Mouse (Mus musculus) neutrophil, adult 5-6 weeks (primary cell): ENCODE results near the gene Zfand2a. TPM values are rescaled to one million over a fixed set of nuclear protein-coding genes. Genes with fewer than 3 reads are reported as not detected.

Experiments used
- ATAC-seq: fragments of 151-379, 151-347 bp; 2 replicates; pipeline ENCODE4 v1.8.0; 2017; ENCODE audit warnings: mild to moderate bottlenecking, moderate TSS enrichment; ENCODE audit not compliant: insufficient number of reproducible peaks, poor library complexity, low FRiP score, severe bottlenecking; ENCODE audit errors: extremely low read depth
- total RNA-seq: library from RNA; stranded (forward); fragments of 200-1000 nt; gene quantifications from 2 replicates; pipeline ENCODE4 v1.2.3, GENCODE M21; 2017

Zfand2a gene
- total RNA-seq, 1 experiment from 2014 or later, result 11.4 TPM

GRCm38 (mm10) chr5:139438440-139438839, 45.9 kb downstream of the Zfand2a start:
- no peak for ATAC-seq

- ATAC-seq, result no peak
These were observed 46.6 kb downstream of the Zfand2a start for GRCm38 (mm10) chr5:139437769-139438168.

- ATAC-seq, result no peak
These were observed 49.4 kb downstream of the Zfand2a start for GRCm38 (mm10) chr5:139434940-139435339.

GRCm38 (mm10) chr5:139433842-139434568, 50.3 kb downstream of the Zfand2a start:
- no peak for ATAC-seq

GRCm38 (mm10) chr5:139432747-139433508, 51.4 kb downstream of the Zfand2a start:
- no peak for ATAC-seq

- no peak for ATAC-seq
These were observed 52.0 kb downstream of the Zfand2a start for GRCm38 (mm10) chr5:139432333-139432732.

GRCm38 (mm10) chr5:139429818-139430341, 54.5 kb downstream of the Zfand2a start:
- ATAC-seq, result no peak

- no peak for ATAC-seq
These were observed 56.4 kb downstream of the Zfand2a start for GRCm38 (mm10) chr5:139427989-139428388.

GRCm38 (mm10) chr5:139427001-139427400, 57.3 kb downstream of the Zfand2a start:
- no peak for ATAC-seq

- no peak for ATAC-seq
These were observed 59.2 kb downstream of the Zfand2a start for GRCm38 (mm10) chr5:139425198-139425597.

- no peak for ATAC-seq
These were observed 61.1 kb downstream of the Zfand2a start, which contains the start of gene Gper1 for GRCm38 (mm10) chr5:139423026-139423865. TSS of gene Gper1 (plus strand) at chr5:139423151.

Other genes starting within 250 kb of the Zfand2a start
- 16.6 and 17.3 TPM in 2 replicates for gene Get4, start 232.2 kb downstream of the Zfand2a start, total RNA-seq
- 20.8 and 21.1 TPM in 2 replicates for gene Adap1, start 158.9 kb downstream of the Zfand2a start, total RNA-seq
- 14.4 and 17.2 TPM in 2 replicates for gene Cox19, start 133.1 kb downstream of the Zfand2a start, total RNA-seq
- gene Cyp2w1, start 131.9 kb downstream of the Zfand2a start, total RNA-seq, result not detected in 2 replicates
- 44.6 and 45.5 TPM in 2 replicates for gene Gpr146, start 106.9 kb downstream of the Zfand2a start, total RNA-seq
- gene C130050O18Rik, start 79.3 kb downstream of the Zfand2a start, total RNA-seq, result 40.3 and 41.1 TPM in 2 replicates
- gene Gper1, start 61.4 kb downstream of the Zfand2a start, total RNA-seq, result 0.12 and 0.98 TPM in 2 replicates
- 15.0 and 16.7 TPM in 2 replicates for gene 3110082I17Rik, start 24.0 kb downstream of the Zfand2a start, total RNA-seq
- not detected in 2 replicates for gene Uncx, start 58.9 kb upstream of the Zfand2a start, total RNA-seq